Mouse (Mus musculus): Measurements from ENCODE around the gene Cox6a1.

GRCm38 (mm10) chr5:115316968-115317644 lies 31.7 kb downstream of the Cox6a1 start:
- no peak for TF ChIP-seq POLR2A (IDR thresholded peaks at IDR 0.05; ENCODE audit: control insufficient read depth, low read depth, low read length)
- TF ChIP-seq CTCF (IDR thresholded peaks at IDR 0.05; ENCODE audit: control insufficient read depth, insufficient read depth, insufficient replicate concordance, low read depth, low read length), result no peak

Data from testis, adult 2 months (tissue).